Mouse (Mus musculus): ENCODE data around the gene Hpse2.

Gene Hpse2

GRCm38 (mm10) chr19:42770141-42770872 lies 617.8 kb downstream of the Hpse2 start:
- no peak for DNase-seq

- no peak for DNase-seq
These were observed 618.5 kb downstream of the Hpse2 start for GRCm38 (mm10) chr19:42769648-42770047.

- DNase-seq: no peak
These were observed 620.8 kb downstream of the Hpse2 start for GRCm38 (mm10) chr19:42767361-42767760.

- no peak for DNase-seq
These were observed 623.8 kb downstream of the Hpse2 start for GRCm38 (mm10) chr19:42764398-42764797.

- no peak for DNase-seq
These were observed 631.5 kb downstream of the Hpse2 start for GRCm38 (mm10) chr19:42756671-42757070.

- DNase-seq: no peak
These were observed 632.8 kb downstream of the Hpse2 start for GRCm38 (mm10) chr19:42755148-42755870.

- DNase-seq: no peak
These were observed 634.8 kb downstream of the Hpse2 start for GRCm38 (mm10) chr19:42753141-42753917.

- peak; percentile 67 for DNase-seq
These were observed 635.7 kb downstream of the Hpse2 start, which contains the start of gene Pyroxd2 for GRCm38 (mm10) chr19:42752363-42752931. Gene Pyroxd2, minus strand, starts transcription at chr19:42752775.

GRCm38 (mm10) chr19:42750196-42750595 lies 638.0 kb downstream of the Hpse2 start:
- DNase-seq: no peak

GRCm38 (mm10) chr19:42746702-42747101 lies 641.5 kb downstream of the Hpse2 start:
- DNase-seq: no peak

- no peak for DNase-seq
These were observed 642.3 kb downstream of the Hpse2 start for GRCm38 (mm10) chr19:42745869-42746224.

GRCm38 (mm10) chr19:42745084-42745868 lies 642.9 kb downstream of the Hpse2 start:
- DNase-seq: no peak

- DNase-seq: peak; percentile 48
These were observed 644.0 kb downstream of the Hpse2 start for GRCm38 (mm10) chr19:42744162-42744586.

- DNase-seq: no peak
These were observed 644.9 kb downstream of the Hpse2 start for GRCm38 (mm10) chr19:42743261-42743660.

GRCm38 (mm10) chr19:42741884-42742283 lies 646.3 kb downstream of the Hpse2 start:
- DNase-seq: no peak

GRCm38 (mm10) chr19:42740163-42740899 lies 647.8 kb downstream of the Hpse2 start:
- no peak for DNase-seq

GRCm38 (mm10) chr19:42739734-42740133 lies 648.4 kb downstream of the Hpse2 start:
- DNase-seq: no peak

- DNase-seq: no peak
These were observed 650.4 kb downstream of the Hpse2 start for GRCm38 (mm10) chr19:42737753-42738152.

All from thymus, postnatal 4 days (tissue).